Mouse (Mus musculus): ENCODE measurements around the gene Cyp4f39. TPM values are rescaled to one million over a fixed set of nuclear protein-coding genes. Genes with fewer than 3 reads are reported as not detected.
"Not testable (repeated sequence)": the region's sequence is repeated elsewhere in the genome, so short reads cannot be mapped to it uniquely, and the experiment has no call there.

The Cyp4f39 gene
- total RNA-seq, 2 experiments from 2014 or later, result 0.36 to 0.41 TPM

DNA sequence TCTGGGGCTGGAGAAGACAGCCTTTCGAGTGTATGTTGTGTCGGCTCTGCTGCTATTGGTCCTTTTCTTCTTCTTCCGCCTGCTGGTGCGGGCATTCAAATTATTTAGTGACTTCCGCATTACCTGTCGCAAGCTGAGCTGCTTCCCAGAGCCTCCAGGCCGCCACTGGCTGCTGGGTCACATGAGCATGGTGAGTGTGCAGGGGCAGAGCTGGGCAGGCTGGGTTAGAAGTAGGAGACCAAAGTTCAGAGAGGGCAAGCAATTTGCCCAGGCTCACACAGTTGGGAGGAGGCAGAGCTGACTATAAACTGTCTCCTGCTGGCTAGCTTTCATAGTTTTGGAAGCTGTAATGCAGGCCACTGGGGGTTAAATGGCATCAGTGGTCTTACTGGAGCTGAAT is 16.0 kb downstream of the Cyp4f39 start:
- no peak for DNase-seq (ENCODE audit: extremely low spot score in 1 of 2, low spot score in 2 of 2)
- intact Hi-C loops (cut with DNase I), result no loop called here

DNA sequence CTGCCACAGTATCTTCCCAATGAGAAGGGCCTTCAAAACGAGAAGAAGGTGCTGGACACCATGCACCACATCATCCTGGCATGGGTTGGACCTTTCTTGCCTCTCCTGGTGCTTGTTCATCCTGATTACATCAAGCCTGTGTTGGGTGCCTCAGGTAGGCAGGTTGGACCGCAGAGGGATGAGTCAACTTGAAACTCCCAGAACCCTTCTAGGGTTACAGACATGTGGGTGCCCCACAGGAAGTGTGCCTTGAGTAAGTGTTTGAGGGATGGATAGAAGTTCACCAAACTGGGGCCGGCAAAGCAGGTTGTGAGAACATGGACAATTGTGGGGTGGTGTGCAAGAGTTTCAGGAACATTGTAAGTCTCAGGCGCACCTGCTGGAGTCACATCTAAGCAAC is 18.3 kb downstream of the Cyp4f39 start:
- intact Hi-C loops (cut with DNase I), result no loop called here

GRCm38 (mm10) chr17:32472176-32472575 is 19.7 kb downstream of the Cyp4f39 start:
- no peak for DNase-seq (ENCODE audit: extremely low spot score in 1 of 2, low spot score in 2 of 2)
- intact Hi-C loops (cut with DNase I), result no loop called here

More for the DNA sequence above, 18.3 kb downstream of the Cyp4f39 start:
- no peak for DNase-seq (ENCODE audit: extremely low spot score in 1 of 2, low spot score in 2 of 2)

DNA sequence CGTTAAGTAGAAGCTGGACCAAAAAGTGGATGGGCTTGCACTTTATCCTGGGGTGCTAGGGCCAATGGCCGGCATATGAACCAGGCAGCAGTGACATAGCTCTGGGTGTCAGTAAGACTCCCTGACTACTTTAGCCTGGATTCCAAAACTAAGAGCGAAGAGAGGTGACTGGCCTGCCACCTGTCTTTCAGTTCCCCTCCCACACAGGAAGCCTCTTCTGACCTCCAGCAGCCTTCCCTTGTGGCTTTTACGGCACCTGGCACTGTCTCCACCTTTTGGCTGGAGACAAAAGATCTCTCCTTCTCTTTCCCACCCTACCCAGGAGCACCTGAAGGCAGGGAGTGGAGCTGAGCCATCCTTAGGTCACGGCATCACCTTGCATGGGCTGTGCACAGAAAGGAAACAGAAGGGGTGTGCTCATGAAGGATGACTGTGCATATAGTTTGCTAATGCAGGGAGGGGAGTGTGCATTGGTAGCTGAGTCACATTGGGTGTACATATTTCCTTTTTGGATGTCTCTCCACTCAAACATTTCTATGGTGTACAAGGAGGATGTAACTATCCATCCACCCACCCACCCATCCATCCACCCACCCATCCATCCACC is 22.5 kb downstream of the Cyp4f39 start:
- DNase-seq (ENCODE audit: extremely low spot score in 1 of 2, low spot score in 2 of 2), result no peak
- intact Hi-C loops (cut with DNase I), result no loop called here

DNA sequence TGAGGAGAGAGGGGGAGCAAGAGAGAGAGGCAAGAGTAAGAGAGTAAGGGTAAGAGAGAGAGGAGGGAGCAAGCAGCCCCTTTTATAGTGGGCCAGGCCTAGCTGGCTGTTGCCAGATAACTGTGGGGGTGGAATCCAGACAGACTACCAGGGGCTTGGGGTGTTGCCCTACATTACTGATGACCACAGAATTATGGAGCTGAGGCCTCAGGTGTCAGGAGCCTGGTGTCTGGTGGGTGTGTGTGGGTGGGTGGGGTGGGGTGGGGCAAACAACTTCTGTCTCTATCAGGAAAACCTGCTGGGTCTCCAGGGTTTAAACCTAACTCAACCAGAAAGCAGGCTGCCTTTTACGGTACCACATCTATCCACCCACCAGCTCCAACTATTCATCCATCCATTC is 24.7 kb downstream of the Cyp4f39 start:
- DNase-seq (ENCODE audit: extremely low spot score in 1 of 2, low spot score in 2 of 2), result no peak
- intact Hi-C loops (cut with DNase I), result no loop called here

GRCm38 (mm10) chr17:32478727-32479126 is 26.2 kb downstream of the Cyp4f39 start:
- intact Hi-C loops (cut with DNase I), result no loop called here
- DNase-seq (ENCODE audit: extremely low spot score in 1 of 2, low spot score in 2 of 2), result no peak

- DNase-seq (ENCODE audit: extremely low spot score in 1 of 2, low spot score in 2 of 2), result peak in 1 of 2 experiments; percentile 39
- intact Hi-C loops (cut with DNase I), result no loop called here
Measured at GRCm38 (mm10) chr17:32479554-32480506, 27.3 kb downstream of the Cyp4f39 start.

- intact Hi-C loops (cut with DNase I), result no loop called here
- DNase-seq (ENCODE audit: extremely low spot score in 1 of 2, low spot score in 2 of 2), result no peak
Measured at GRCm38 (mm10) chr17:32481766-32482165, 29.2 kb downstream of the Cyp4f39 start.

GRCm38 (mm10) chr17:32483200-32483599 is 30.7 kb downstream of the Cyp4f39 start:
- intact Hi-C loops (cut with DNase I), result no loop called here

GRCm38 (mm10) chr17:32492349-32492980 is 39.9 kb downstream of the Cyp4f39 start:
- peak in 1 of 2 experiments; percentile 42 for DNase-seq (ENCODE audit: extremely low spot score in 1 of 2, low spot score in 2 of 2)
- intact Hi-C loops (cut with DNase I), result loop anchor here (10.0 kb wide), 1 partner anchor 348 kb away; no protein-coding TSS in a partner anchor

More at GRCm38 (mm10) chr17:32483200-32483599, 30.7 kb downstream of the Cyp4f39 start:
- peak; percentile 32 to 77 for DNase-seq (ENCODE audit: extremely low spot score in 1 of 2, low spot score in 2 of 2)

DNA sequence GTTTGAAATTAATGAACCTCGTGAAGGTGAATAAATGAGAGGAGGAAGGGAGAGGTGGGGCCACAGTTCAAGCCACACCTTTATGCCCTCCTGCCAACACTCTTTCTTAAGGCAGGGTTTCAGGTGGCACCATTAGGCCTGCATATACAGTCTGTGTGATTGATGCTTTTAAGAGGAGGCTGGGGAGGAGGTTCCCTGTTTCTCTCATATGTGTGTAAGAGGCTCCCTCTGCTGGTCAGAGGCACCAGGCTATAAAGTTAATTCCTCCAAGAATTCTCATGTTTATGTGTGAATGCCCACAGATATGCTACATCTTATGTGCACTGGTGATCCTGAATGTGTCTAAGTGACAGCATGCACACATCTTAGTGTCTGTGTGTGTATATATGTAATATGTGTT is 42.1 kb downstream of the Cyp4f39 start:
- intact Hi-C loops (cut with DNase I), result loop anchor here (2.0 to 10.0 kb wide), 2 partner anchors 146 to 350 kb away; no protein-coding TSS in a partner anchor
- peak; percentile 65 to 69 for DNase-seq (ENCODE audit: extremely low spot score in 1 of 2, low spot score in 2 of 2)

DNA sequence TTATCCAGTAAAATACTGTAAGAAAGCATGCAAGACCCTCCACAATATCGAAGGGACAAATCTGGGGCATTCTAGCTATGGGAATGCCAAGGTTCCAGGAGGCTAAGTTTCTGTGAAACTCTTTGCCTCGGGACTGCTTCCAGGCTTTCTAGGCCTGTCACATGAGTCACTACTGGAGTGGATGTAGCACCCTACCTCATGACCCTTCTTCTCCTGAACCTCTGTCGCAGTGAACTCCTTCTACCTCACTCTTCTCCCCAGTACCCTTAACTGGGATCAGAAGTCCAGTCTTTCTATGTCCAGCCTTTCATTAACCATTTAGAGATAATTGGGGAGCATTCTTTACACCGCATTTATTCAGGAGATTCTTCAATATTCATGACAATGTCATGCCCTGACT is 48.0 kb downstream of the Cyp4f39 start:
- intact Hi-C loops (cut with DNase I), result not testable (repeated sequence)

DNA sequence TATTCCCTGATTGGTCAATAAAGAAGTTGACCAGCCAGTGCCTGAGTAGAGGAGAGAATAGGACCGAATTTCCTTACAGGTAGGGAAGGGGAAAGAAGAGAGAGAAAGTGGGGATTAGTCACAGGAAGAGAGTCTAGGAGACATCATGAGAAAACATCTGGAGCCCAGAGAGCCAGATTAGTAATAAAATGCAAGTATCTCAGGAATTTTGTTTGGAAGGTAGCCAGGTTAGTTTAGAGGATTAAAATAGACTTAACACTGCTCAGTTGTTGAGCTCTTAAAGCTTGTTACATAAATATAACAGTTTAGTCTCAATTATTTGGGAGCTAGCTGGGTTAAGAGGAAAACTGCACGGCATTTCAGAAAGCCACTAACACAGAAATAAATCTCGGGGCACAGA is 48.5 kb downstream of the Cyp4f39 start:
- no peak for DNase-seq (ENCODE audit: extremely low spot score in 1 of 2, low spot score in 2 of 2)
- intact Hi-C loops (cut with DNase I), result no loop called here

More for the DNA sequence above, 48.0 kb downstream of the Cyp4f39 start:
- not testable (repeated sequence) for DNase-seq (ENCODE audit: extremely low spot score in 1 of 2, low spot score in 2 of 2)

DNA sequence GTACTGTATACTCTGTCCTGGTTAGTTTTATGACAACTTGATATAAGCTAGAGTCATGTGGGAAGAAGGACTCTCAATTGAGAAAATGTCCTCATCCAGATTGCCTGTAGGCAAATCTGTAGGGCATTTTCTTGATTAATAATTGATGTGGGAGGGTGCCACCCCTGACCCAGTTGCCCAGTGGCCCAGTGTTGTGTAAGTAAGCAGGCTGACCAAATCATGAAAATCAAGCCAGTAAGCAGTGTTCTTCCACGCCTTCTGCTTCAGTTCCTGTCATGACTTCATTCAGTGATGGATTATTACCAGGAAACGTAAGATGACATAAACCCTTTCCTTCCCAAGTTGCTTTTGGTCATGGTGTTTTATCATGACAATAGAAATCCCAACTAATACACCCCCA is 50.6 kb downstream of the Cyp4f39 start:
- intact Hi-C loops (cut with DNase I), result no loop called here
- DNase-seq (ENCODE audit: extremely low spot score in 1 of 2, low spot score in 2 of 2), result no peak

DNA sequence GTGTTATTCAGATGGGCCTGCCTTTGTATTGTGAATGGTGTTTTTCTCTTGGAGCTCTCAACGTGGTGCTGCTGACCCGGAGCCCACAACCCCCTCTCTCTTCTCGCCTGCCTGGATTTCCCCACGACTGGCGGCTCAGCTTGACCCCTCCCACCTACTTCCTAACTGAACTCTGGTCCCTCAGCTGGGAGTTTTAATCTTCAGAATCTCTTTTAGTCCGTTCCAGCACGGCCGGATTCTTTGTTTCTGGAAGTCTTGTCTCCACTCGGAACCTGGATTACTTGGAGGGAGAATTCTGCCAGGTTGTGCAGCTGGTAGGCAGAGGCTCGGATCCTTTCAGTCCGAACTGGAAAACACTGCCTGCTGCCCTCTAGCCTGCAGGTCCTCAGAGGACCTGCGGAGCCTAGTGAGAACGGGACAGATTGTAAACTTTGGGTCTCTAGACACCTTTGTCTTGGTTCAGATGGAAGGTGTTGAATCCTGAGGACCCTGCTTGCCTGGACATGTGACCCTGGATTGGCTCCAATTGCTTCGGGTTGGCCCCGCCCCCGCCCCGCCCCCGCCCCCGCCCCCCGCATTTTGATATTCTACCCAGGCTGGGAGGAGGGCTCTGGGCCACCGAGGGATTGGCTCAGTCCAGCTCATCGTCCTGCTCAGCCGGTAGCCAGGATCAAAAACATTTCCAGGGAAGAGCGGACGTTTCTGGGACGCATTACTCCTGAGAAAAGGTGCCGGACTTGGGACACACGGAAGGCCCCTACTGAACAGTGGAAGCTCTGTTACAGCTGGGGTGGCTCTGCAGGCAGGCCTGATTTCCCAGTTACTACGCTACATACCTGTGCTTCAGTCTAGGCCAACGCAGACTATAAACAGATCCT is 53.6 kb downstream of the Cyp4f39 start, which contains the start of gene Cyp4f17:
TSS of gene Cyp4f17 (plus strand) at position 200 of the 878 bp plus-strand sequence.
- peak in 1 of 2 experiments; percentile 62 for DNase-seq (ENCODE audit: extremely low spot score in 1 of 2, low spot score in 2 of 2)
- intact Hi-C loops (cut with DNase I), result no loop called here

- DNase-seq (ENCODE audit: extremely low spot score in 1 of 2, low spot score in 2 of 2), result peak in 1 of 2 experiments; percentile 28
- intact Hi-C loops (cut with DNase I), result no loop called here
Measured at GRCm38 (mm10) chr17:32506729-32507245, 54.3 kb downstream of the Cyp4f39 start.

- no peak for DNase-seq (ENCODE audit: extremely low spot score in 1 of 2, low spot score in 2 of 2)
- intact Hi-C loops (cut with DNase I), result no loop called here
Measured at GRCm38 (mm10) chr17:32516126-32516525, 63.6 kb downstream of the Cyp4f39 start.

GRCm38 (mm10) chr17:32521981-32522380 is 69.5 kb downstream of the Cyp4f39 start:
- DNase-seq (ENCODE audit: extremely low spot score in 1 of 2, low spot score in 2 of 2), result no peak
- intact Hi-C loops (cut with DNase I), result no loop called here

All from left cerebral cortex, postnatal 10 days (tissue).